Mouse (Mus musculus): ENCODE measurements around the gene Chst15.

DNA sequence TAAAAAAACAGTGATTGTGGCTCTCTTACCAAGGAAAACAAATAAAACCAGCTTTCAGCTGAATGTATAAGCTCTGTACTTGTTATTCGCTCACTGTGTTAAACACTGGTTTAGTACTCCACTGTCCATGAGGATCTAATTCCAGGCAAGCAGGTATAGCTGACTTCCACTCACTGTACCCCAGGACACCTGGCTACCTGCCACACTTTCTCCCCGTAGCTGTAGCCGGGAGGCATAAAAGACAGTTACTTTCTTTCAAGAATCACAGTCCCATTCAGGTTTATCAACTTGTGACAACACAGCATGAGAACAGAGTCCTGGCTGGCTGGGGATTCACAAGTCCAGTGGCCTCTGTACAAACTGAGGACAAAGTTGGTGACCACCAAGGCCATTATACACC, 20.9 kb downstream of the Chst15 start:
- TF ChIP-seq CTCF (IDR thresholded peaks at IDR 0.05): no peak
- no peak for TF ChIP-seq EP300 (IDR thresholded peaks at IDR 0.05)
